Mouse (Mus musculus) right cerebral cortex, postnatal 4 days (tissue): ENCODE results near the gene Me3.

ENCODE experiments used
- DNase-seq: peaks from one replicate; pipeline ENCODE4 v3.0.0-alpha.2; 2022

Gene Me3

GRCm38 (mm10) chr7:89748415-89748814 is 116.2 kb downstream of the Me3 start:
- DNase-seq = no peak

- DNase-seq = no peak
Measured at GRCm38 (mm10) chr7:89749183-89749582, 117.0 kb downstream of the Me3 start.

GRCm38 (mm10) chr7:89766678-89767508 is 134.7 kb downstream of the Me3 start:
- DNase-seq = no peak

- DNase-seq = no peak
Measured at GRCm38 (mm10) chr7:89769106-89769896, 137.1 kb downstream of the Me3 start.

- DNase-seq = no peak
Measured at GRCm38 (mm10) chr7:89770021-89770420, 137.8 kb downstream of the Me3 start.

GRCm38 (mm10) chr7:89772906-89773305 is 140.7 kb downstream of the Me3 start:
- no peak for DNase-seq

- no peak for DNase-seq
Measured at GRCm38 (mm10) chr7:89773352-89773921, 141.2 kb downstream of the Me3 start.

GRCm38 (mm10) chr7:89773926-89774325 is 141.7 kb downstream of the Me3 start:
- no peak for DNase-seq

- DNase-seq = no peak
Measured at GRCm38 (mm10) chr7:89775848-89776247, 143.7 kb downstream of the Me3 start.

- DNase-seq = no peak
Measured at GRCm38 (mm10) chr7:89781391-89781790, 149.2 kb downstream of the Me3 start.

- DNase-seq = no peak
Measured at GRCm38 (mm10) chr7:89787735-89788134, 155.5 kb downstream of the Me3 start.

GRCm38 (mm10) chr7:89792576-89792975 is 160.4 kb downstream of the Me3 start:
- DNase-seq = no peak

GRCm38 (mm10) chr7:89795366-89795765 is 163.2 kb downstream of the Me3 start:
- DNase-seq = no peak

GRCm38 (mm10) chr7:89796351-89796801 is 164.2 kb downstream of the Me3 start:
- DNase-seq = no peak

- no peak for DNase-seq
Measured at GRCm38 (mm10) chr7:89798358-89799020, 166.3 kb downstream of the Me3 start.

GRCm38 (mm10) chr7:89802447-89802846 is 170.3 kb downstream of the Me3 start:
- no peak for DNase-seq

GRCm38 (mm10) chr7:89803966-89804365 is 171.8 kb downstream of the Me3 start:
- no peak for DNase-seq

GRCm38 (mm10) chr7:89809400-89809799 is 177.2 kb downstream of the Me3 start:
- DNase-seq = no peak

GRCm38 (mm10) chr7:89828436-89829065 is 196.4 kb downstream of the Me3 start:
- DNase-seq = no peak

GRCm38 (mm10) chr7:89829201-89829600 is 197.0 kb downstream of the Me3 start:
- no peak for DNase-seq

GRCm38 (mm10) chr7:89833521-89833920 is 201.3 kb downstream of the Me3 start:
- no peak for DNase-seq

- DNase-seq = no peak
Measured at GRCm38 (mm10) chr7:89835566-89835965, 203.4 kb downstream of the Me3 start.

- DNase-seq = no peak
Measured at GRCm38 (mm10) chr7:89836676-89837075, 204.5 kb downstream of the Me3 start.
